Mouse (Mus musculus) E14TG2a.4 (cell line): Measurements from ENCODE around the gene Plce1.

ENCODE experiments used
- CTCF ChIP-seq: conservative IDR thresholded peaks from 2 replicates; pipeline ENCODE4 v1.5.1; 2014; ENCODE audit warnings: low read length
- POU5F1 ChIP-seq: IDR thresholded peaks from 2 replicates; pipeline ENCODE4 v1.6.1; 2014; ENCODE audit warnings: low read length, borderline replicate concordance

GRCm38 (mm10) chr19:38540549-38540948 lies 59.6 kb downstream of the Plce1 start:
- no peak for TF ChIP-seq POU5F1
- TF ChIP-seq CTCF = no peak
